Mouse (Mus musculus) liver, embryonic 16.5 days (tissue): Measurements from ENCODE around the gene Fars2. TPM values are rescaled to one million over a fixed set of nuclear protein-coding genes. Genes with fewer than 3 reads are reported as not detected.

ENCODE experiments used
- ATAC-seq: fragments of 200-750 bp; cut with Nextera tagmentation; 2 replicates; pipeline ENCODE4 v1.8.0; 2017; ENCODE audit warnings: low read depth, mild to moderate bottlenecking, moderate number of reproducible peaks, moderate library complexity
- H3K27ac ChIP-seq: fragments of 300-500 bp; sonication (generic); 2 replicates; pipeline ENCODE4 v1.5.1; 2014; ENCODE audit warnings: mild to moderate bottlenecking, low read length
- H3K27me3 ChIP-seq: fragments of 300-500 bp; sonication (generic); 2 replicates; pipeline ENCODE4 v1.6.1; 2014; ENCODE audit warnings: low read depth, low read length, mixed read lengths; ENCODE audit not compliant: control insufficient read depth, insufficient read depth
- H3K36me3 ChIP-seq: fragments of 300-500 bp; sonication (generic); 2 replicates; pipeline ENCODE4 v1.6.1; 2014; ENCODE audit warnings: mild to moderate bottlenecking; ENCODE audit not compliant: control insufficient read depth, insufficient read depth
- H3K4me1 ChIP-seq: fragments of 300-500 bp; sonication (generic); 2 replicates; pipeline ENCODE4 v1.6.1; 2014; ENCODE audit warnings: low read depth, low read length, mixed read lengths; ENCODE audit not compliant: control insufficient read depth
- H3K4me2 ChIP-seq: fragments of 300-500 bp; sonication (generic); 2 replicates; pipeline ENCODE4 v1.6.1; 2014; ENCODE audit warnings: low read depth, low read length, mixed read lengths
- H3K4me3 ChIP-seq: fragments of 300-500 bp; sonication (generic); 2 replicates; pipeline ENCODE4 v1.5.1; 2014; ENCODE audit warnings: low read depth, mild to moderate bottlenecking, low read length
- H3K9ac ChIP-seq: fragments of 300-500 bp; sonication (generic); 2 replicates; pipeline ENCODE4 v1.6.1; 2014; ENCODE audit warnings: low read depth, low read length
- H3K9me3 ChIP-seq: fragments of 300-500 bp; sonication (generic); replicated peaks from 2 replicates; pipeline ENCODE4 v1.6.1; 2016; ENCODE audit warnings: low read length; ENCODE audit not compliant: control insufficient read depth
- WGBS: fragments of 180-500 bp; shearing (Covaris S2); extraction: QIAGEN DNeasy Blood & Tissue Kit; methylation state at CpG from one replicate; pipeline ENCODE4 v1.1.7; 2014; ENCODE audit not compliant: insufficient replicate concordance; 5-methylcytosine and 5-hydroxymethylcytosine counted together
- polyA plus RNA-seq: library from polyadenylated mRNA; unstranded; fragments of >200 nt; fragmentation: Nextera tagmentation; extraction: Ambion mirVana; gene quantifications from 2 replicates; pipeline ENCODE4 v1.2.1, GENCODE M21; 2015

Gene Fars2
- polyA plus RNA-seq, 1 experiment from 2014 or later: 26.0 TPM

DNA sequence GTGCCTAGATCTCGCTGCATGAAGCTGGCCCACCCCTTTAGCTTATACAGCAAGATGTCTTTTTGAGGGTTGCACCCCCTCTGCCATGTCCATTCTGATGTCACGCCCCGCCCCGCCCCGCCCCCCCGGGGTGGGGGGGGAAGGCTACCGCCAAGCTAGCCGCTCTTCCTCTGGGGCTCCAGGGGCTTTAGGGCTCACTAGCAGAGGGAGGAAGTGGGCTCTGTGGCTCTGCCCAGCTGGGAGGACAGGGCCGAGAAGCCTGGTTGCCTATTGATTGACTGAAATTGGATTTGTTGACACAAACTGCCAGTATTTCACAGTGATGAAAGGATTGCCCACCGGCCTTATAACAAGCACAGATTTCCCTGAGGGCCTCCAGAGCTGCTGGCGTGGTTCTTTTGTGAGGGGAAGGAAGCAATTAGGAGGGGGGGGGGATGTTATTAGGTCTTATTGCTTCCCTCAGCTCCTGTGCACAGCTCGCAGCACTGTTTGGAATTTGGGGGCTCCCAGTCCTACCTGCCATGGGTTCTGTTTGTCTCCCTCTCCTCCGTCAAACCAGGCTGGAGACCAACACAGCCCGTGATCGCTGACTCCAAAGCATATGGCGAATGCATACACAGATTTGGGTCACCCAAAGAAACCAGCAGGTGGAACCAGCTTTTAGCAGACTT lies 466.4 kb downstream of the Fars2 start:
- no peak for ATAC-seq
- Histone ChIP-seq H3K9me3 (no peaks in the 10 kb centered on the region), H3K4me1 (no peaks in the 10 kb centered on the region; the same call in 1 of the 2 replicates), H3K36me3 (no peaks in the 10 kb centered on the region), H3K27ac (no peak overlapping the region), H3K4me2 (no peak overlapping the region), H3K4me3 (no peak overlapping the region), H3K9ac (no peak overlapping the region), H3K27me3 (peaks cover 2% of the 10 kb centered on the region; the same call in 1 of the 2 replicates)
- 15% methylated on average over 16 of the region's 16 CpGs for WGBS

DNA sequence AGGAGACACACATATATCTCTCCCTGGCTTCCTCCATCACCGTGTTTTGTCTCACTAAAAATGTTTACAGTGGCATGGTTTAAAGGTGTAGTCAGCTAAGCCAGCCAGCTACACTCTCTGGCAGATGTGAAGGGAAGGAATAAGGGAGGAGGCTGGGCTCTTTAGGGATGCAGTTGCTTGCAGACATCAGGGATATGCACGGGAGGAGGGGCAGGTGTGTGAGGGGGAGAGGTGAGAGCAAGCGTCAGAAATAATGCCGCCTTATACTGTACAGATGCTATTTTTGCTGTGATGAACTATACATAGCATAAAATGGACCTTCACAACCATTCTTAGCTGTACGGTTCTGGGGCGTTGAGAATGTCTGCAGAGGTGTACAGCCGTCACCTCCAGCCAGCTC lies 467.0 kb downstream of the Fars2 start:
- Histone ChIP-seq H3K4me3 (no peak overlapping the region), H3K36me3 (no peaks in the 10 kb centered on the region), H3K9me3 (no peaks in the 10 kb centered on the region), H3K4me1 (no peaks in the 10 kb centered on the region; the same call in 1 of the 2 replicates), H3K27me3 (no peaks in the 10 kb centered on the region), H3K4me2 (no peak overlapping the region), H3K9ac (no peak overlapping the region), H3K27ac (no peak overlapping the region)
- 57% methylated on average over 7 of the region's 7 CpGs for WGBS
- ATAC-seq: no peak

DNA sequence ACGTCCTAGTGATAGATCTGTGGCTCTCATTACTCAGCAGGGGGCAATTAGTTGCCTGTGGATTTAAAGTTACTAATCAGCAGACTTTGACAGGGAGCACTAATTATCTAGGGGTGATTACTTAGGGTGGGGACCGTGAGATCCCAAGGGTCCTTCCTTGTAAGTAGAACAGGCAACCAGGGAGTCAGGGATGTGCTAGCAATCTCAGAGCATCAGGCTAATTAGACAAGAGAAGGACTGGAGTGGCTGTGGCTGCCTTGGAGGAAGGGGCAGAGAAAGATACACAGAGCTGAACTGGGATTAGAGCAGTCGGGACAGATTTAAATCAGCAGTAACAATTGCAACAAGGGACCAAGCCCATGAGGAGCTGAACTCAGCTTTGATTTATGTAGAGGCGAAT lies 471.9 kb downstream of the Fars2 start:
- H3K4me3 ChIP-seq: no peak overlapping the region
- H3K36me3 ChIP-seq: no peaks in the 10 kb centered on the region
- H3K9me3 ChIP-seq: no peaks in the 10 kb centered on the region
- no peak overlapping the region for H3K9ac ChIP-seq
- no peaks in the 10 kb centered on the region for H3K27me3 ChIP-seq
- 48% methylated on average over 4 of the region's 4 CpGs for WGBS
- no peaks in the 10 kb centered on the region for H3K4me1 ChIP-seq
- H3K27ac ChIP-seq: no peak overlapping the region
- no peak overlapping the region for H3K4me2 ChIP-seq
- ATAC-seq: no peak

DNA sequence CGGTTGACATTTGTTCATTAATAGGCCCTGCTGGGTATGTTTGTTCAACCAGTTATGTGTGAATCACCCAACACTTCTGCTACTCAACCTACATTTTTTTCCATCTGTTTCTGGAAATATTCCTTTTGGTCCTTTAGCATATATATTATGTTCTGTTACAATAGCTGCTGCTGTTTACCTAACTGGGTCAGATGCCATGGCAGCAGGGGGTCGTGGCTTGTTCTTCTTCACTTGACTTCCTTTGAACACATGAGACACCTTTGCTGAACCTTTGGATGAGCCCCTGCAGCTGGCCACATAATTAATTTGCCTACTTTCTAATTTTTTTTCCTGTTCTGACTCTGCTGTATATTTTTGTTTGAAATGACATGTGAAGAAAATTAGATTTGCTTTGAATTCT lies 475.1 kb downstream of the Fars2 start:
- H3K27ac ChIP-seq: no peak overlapping the region
- no peak for ATAC-seq
- no peak overlapping the region for H3K4me3 ChIP-seq
- H3K9me3 ChIP-seq: no peaks in the 10 kb centered on the region
- H3K27me3 ChIP-seq: no peaks in the 10 kb centered on the region
- H3K9ac ChIP-seq: no peak overlapping the region
- H3K4me2 ChIP-seq: no peak overlapping the region
- H3K4me1 ChIP-seq: no peaks in the 10 kb centered on the region
- no peaks in the 10 kb centered on the region for H3K36me3 ChIP-seq
- 56% methylated on average over 2 of the region's 2 CpGs for WGBS

GRCm38 (mm10) chr13:36606717-36607116 lies 489.5 kb downstream of the Fars2 start:
- WGBS: 65% methylated on average over 5 of the region's 5 CpGs
- Histone ChIP-seq H3K4me3 (no peak overlapping the region), H3K9me3 (no peaks in the 10 kb centered on the region), H3K4me1 (no peaks in the 10 kb centered on the region), H3K27ac (no peak overlapping the region), H3K9ac (no peak overlapping the region), H3K27me3 (no peaks in the 10 kb centered on the region), H3K4me2 (no peak overlapping the region), H3K36me3 (no peaks in the 10 kb centered on the region)
- no peak for ATAC-seq

DNA sequence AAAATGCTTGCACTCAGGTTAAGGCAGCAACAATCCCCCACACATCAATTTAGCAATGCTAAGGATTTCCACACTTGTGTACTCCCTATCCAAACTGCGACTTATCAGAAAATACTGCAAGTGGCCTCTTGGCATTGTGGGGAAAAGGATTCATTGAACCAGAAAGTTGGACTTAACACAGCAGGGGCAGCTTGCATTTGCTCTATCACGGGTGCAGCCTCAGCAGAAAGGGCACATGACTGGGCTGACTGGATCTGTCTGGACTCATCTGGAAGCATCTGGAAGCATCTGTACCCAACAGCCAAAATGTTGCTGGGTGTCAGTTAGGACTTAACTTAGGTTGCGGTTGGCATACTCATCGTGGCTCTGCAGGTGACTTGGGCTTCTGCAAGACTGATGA lies 490.7 kb downstream of the Fars2 start:
- H3K4me2 ChIP-seq: no peak overlapping the region
- WGBS: 68% methylated on average over 4 of the region's 4 CpGs
- no peak overlapping the region for H3K27ac ChIP-seq

GRCm38 (mm10) chr13:36610426-36610825 lies 493.2 kb downstream of the Fars2 start:
- H3K4me3 ChIP-seq: no peak overlapping the region
- 90% methylated on average over 5 of the region's 5 CpGs for WGBS
- no peak for ATAC-seq
- no peaks in the 10 kb centered on the region for H3K4me1 ChIP-seq
- H3K27me3 ChIP-seq: no peaks in the 10 kb centered on the region
- H3K9me3 ChIP-seq: no peaks in the 10 kb centered on the region
- H3K36me3 ChIP-seq: no peaks in the 10 kb centered on the region
- H3K4me2 ChIP-seq: no peak overlapping the region
- H3K27ac ChIP-seq: no peak overlapping the region
- H3K9ac ChIP-seq: no peak overlapping the region

More for the DNA sequence above, 490.7 kb downstream of the Fars2 start:
- Histone ChIP-seq H3K4me1 (no peaks in the 10 kb centered on the region), H3K27me3 (no peaks in the 10 kb centered on the region), H3K4me3 (no peak overlapping the region), H3K9ac (no peak overlapping the region), H3K9me3 (no peaks in the 10 kb centered on the region), H3K36me3 (no peaks in the 10 kb centered on the region)
- ATAC-seq: no peak

GRCm38 (mm10) chr13:36612785-36613750 lies 495.9 kb downstream of the Fars2 start:
- no peak overlapping the region for H3K4me3 ChIP-seq
- no peak overlapping the region for H3K4me2 ChIP-seq
- no peaks in the 10 kb centered on the region for H3K9me3 ChIP-seq
- WGBS: 56% methylated on average over 23 of the region's 23 CpGs
- H3K27me3 ChIP-seq: no peaks in the 10 kb centered on the region
- no peak overlapping the region for H3K27ac ChIP-seq
- no peaks in the 10 kb centered on the region for H3K36me3 ChIP-seq
- no peak for ATAC-seq
- H3K4me1 ChIP-seq: no peaks in the 10 kb centered on the region
- no peak overlapping the region for H3K9ac ChIP-seq
